Mouse (Mus musculus) heart, postnatal 4 days (tissue): ENCODE results near the gene Actr3. TPM values are rescaled to one million over a fixed set of nuclear protein-coding genes. Genes with fewer than 3 reads are reported as not detected.
"Not testable (repeated sequence)": the region's sequence is repeated elsewhere in the genome, so short reads cannot be mapped to it uniquely, and the experiment has no call there.

Experiments
- DNase-seq: peaks from one replicate; pipeline ENCODE4 v3.0.0; 2021
- total RNA-seq, 2 experiments: library from RNA; stranded (reverse); gene quantifications; 2 replicates each; pipeline ENCODE4 v1.2.3; 2021

Gene Actr3
- total RNA-seq, 2 experiments from 2014 or later = 353 to 370 TPM

DNA sequence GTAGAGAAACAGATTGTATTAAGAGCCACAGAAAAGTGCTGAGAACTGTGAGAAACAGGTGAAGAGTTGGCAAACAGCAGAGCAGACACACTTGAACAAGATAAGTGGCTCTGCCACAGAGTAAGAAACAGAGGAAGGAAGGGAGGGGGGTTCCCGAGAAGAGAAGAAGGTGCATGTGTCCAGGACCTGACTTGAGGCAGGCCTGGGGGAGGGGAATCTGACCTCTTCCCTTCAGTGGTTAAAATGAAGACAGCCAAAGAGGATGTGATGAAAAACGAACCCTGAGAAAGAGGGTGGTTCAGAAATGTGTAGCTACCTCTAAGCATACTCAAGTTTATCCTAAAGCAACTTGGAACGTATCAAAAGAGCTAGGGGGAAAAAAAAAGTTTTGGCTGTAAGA is 2.4 kb upstream of the Actr3 start:
- DNase-seq = no peak

DNA sequence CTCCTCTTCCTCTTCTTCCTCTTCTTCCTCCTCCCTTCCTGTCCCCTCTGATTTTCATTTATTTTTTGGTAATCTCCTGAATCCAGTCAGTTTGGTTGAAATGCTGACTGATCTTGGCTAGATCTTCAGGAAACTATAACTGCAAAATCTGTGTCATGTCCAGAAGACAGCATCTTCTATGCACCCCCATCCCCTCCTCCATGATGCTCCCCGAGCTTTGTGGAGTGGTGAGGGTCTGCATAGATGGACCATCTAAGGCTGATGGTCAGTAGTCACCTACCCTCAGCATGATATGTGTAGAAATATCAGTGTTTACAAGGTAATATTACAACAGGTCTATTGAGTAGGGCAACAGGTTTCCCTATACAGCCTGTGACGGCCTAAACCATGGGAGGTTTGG is 1.6 kb upstream of the Actr3 start:
- no peak for DNase-seq

DNA sequence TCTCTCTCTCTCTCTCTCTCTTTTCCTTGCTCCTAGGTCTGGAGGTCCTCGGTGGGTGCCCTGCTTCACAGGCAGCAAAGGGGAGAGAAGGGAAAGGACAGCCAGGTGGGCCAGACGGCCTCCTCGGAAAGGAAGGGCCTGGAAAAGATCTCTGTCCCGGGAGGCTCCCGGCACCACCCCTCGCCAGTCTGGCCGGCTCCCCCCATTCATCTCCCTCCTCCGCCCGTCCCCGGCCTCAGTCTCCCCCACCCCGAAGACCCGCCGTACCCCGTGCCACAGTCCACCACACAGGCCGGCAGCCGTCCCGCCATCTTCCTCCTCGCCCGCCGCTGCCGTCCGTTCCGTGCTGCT is 534 bp downstream of the Actr3 start:
- no peak for DNase-seq

DNA sequence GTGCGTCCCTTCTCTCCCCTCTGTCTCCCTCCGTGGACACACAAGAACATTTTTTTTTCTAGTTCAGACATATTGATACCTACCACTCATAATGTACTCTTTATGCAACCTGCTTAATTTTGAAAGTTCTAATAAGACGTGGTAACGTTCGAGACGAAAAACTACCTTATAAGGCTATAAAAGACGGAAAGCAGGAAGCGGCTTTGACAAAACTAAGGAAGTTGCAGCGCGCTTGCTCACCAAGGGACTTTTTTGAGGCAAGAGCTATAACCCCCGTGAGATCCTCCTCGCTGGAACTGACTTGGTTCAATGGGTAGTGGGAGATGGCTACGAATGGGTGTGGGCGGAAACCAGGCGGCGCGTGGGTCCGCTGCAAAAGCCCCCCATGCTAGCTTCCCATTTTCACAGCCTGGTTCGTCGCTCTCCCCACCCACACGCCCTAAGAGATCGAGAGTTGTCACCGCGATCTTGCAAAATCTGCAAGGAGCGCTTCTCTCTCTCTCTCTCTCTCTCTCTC is 984 bp downstream of the Actr3 start:
- peak; percentile 53 for DNase-seq

DNA sequence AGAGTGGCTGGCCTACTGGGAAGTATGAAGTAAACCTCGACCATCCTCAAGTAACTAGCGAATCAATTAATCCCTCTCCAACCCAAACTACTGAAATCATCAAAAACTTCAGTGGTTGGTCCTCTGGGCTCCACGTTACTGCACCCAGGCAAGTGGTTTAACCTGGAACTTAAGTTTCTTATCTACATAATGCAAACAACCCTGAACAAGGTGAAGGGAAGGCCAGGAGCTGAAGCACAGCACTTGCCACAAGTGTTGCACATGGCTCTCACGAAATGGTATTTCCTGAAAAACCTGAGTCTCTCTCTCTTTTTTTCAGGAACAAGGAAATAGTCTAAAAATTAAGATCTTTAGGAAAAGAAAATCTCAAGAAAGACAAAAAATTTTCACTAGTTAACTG is 4.2 kb downstream of the Actr3 start:
- DNase-seq = no peak

DNA sequence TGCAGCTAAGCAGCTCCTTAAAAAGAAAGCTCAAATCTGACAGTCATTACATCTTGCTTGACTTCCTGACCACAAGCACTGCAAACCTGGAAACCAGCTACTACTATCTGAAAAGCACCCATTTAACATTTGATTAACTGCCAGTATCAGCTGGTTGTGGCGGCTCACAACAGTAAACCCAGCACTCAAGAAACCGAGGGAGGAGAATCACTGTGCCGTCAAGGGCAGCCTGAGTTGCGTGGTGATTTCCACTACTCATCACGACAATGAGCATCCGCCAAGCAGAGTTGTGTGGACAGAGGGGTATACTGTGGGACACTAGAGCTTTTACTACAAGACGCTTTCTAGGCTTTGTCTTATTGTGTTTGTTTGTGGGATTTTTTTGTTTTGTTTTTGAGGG is 4.8 kb downstream of the Actr3 start:
- DNase-seq = no peak

DNA sequence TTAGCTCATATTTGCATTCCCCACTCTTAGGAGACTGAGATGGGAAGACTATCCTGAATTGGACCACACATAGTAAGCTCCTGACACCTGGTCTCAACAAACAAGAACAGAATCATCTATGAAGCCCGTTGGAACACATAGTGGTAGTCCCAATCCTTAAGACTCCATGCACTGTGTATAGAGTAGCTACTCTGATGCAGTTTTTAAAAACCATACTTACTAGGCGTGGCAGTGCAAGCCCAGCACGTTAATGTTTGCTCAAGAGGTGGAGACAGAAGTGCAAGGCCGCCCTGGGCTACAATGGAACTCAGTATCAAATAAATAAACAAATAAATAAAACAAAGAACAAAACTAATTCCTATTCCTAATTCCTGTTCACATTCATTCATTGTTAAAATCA is 5.5 kb downstream of the Actr3 start:
- no peak for DNase-seq

DNA sequence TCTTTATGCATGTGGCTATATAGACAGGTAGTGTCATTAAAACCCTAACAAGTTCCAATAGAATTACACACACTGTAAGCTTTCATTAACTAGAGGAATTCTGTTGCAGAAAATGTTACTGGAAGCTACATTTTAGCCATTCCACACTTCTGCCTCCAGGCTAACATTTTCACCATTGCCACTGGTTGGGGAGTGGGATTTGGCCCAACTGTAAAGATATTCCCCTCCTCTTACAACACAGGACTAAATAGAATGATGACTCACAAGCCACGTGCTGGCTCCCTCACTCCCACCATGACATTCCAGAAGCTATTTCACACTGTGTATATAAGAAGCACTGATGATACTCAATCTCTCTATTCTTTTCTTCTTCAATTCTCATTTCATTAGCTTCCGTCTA is 7.2 kb downstream of the Actr3 start:
- no peak for DNase-seq

DNA sequence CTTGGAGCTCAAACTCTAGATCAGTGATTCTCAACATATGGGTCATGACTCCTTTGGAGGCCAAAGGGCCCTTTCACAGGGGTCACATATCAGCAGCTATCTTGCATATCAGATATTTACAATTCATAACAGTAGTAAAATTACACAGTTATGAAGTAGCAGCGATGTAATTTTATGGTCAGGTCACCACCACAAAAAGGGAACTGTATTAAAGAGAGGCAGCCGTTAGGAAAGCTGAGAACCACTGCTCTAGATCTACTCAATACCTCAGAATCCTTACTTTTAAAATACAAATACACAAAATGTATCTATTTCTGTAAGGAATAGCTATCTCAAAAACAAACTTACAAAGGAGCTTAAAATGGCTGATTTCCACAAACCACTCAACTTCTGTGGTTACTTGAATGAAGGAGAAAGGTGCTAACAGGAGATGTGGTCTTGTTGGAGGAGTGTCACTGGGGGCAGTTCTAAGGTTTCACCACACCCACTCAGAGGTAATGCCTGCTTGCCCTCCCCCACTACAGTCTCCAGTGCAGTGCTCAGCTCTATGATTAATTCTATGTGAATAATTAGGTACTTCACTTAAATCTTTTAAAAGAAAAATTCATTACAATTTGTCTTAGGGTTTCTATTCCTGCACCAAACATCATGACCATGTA is 9.0 kb downstream of the Actr3 start:
- no peak for DNase-seq

DNA sequence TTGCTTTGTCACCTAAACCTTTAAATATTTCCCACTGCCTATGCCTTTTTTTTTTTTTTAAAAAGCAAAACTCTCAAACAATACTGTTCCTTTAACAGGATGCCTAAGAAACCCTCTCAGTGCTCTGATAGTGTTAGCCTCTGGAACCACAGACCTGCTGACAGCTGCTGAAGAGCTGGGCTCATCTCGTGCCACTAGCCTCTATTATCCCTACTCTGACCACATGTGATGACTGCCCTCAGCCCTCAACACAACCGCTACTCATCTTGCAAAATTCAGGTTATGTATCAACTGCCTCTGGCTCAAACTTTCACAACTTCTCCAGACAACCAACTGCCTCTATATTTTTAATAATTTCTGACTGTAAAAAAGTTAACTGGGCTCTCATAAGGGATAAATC is 15.6 kb downstream of the Actr3 start:
- DNase-seq = no peak

DNA sequence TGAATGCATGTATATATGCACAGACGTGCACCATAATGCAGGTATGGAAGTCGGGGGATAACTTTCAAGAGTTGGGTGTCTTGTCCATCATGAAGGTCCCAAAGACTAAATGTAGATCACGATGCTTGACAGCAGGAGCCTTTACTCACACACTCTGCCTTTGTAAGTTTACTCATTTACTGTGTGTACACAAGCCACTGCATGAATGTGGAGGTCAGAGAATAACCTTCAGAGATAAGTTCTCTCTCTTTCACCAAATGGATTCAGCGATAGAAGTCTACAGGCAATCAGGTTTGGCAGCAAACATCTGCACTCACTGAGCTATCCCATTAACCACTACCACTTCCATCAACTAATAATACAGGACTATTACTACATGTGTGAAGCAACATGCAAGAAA is 16.8 kb downstream of the Actr3 start:
- no peak for DNase-seq

DNA sequence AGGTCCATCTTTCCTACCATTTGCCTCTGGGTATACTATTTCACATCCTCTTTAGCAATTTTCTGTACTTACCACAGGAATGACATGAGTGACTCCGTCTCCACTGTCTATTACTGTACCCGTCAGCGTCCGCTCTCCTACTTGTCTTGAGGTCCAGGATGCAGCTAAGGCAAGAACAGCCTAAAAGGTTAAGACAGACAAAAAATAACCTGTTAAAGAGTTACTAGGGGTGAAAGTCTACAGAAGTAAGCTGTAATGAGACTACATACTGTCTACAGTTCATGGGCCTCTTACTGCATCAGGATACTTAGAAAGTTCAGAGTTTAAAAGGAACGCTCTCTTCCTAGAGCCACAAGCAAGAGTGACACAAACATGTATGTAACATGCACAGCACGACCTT is 28.3 kb downstream of the Actr3 start:
- DNase-seq = no peak

DNA sequence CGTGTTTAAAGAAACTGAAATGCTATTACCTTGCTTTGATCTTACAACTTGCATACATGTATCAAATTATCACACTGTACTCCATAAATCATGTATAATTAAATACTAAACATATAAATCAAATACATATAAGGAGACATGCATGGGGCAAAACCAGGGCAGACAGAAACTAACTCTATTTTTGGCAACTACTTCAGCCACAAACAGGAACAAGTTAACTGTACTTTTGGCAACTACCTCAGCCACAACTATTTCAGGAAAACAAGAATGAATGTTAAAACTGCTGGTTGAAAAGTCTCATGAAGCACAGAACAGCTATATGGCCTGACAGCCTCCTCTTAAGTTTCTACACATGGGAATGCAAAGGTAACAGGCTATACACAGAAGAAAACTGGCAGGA is 40.1 kb downstream of the Actr3 start:
- no peak for DNase-seq

DNA sequence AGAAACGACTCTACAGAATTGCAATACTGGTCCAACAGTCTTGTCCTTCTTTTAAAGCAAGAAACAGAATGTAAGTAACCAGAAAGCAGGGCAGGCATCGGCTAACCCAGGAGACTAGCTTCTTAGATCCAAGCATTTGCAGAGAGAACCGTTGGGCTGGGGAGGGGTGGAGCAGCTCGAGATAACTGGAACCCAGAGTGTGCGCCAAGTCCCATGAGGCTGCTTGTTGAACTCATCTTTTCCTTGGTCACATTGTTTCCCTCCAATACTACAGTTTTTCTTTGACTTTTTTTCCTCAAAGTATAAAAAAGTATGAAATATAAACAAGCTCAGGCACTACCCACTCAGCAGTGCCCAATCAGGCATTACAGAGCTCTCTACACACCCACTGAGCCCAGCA is 42.2 kb downstream of the Actr3 start:
- DNase-seq = not testable (repeated sequence)

DNA sequence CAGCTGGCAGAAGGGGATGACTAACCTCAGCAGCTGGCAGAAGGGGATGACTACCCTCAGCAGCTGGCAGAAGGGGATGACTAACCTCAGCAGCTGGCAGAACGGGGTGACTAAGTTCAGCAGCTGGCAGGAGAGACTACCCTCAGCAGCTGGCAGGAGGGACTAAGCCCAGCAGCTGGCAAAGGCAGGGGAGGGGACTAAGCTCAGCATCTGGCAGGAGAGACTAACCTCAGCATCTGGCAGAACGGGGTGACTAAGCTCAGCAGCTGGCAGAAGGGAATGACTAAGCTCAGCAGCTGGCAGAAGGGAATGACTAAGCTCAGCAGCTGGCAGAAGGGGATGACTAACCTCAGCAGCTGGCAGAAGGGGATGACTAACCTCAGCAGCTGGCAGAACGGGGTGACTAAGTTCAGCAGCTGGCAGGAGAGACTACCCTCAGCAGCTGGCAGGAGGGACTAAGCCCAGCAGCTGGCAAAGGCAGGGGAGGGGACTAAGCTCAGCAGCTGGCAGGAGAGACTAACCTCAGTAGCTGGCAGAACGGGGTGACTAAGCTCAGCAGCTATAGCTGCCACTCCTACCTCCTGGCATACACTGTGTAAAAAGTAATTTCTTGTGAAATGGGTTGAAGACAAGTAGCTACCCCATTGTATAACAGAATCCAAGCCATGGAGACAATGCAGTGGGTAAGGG is 45.3 kb downstream of the Actr3 start:
- not testable (repeated sequence) for DNase-seq

DNA sequence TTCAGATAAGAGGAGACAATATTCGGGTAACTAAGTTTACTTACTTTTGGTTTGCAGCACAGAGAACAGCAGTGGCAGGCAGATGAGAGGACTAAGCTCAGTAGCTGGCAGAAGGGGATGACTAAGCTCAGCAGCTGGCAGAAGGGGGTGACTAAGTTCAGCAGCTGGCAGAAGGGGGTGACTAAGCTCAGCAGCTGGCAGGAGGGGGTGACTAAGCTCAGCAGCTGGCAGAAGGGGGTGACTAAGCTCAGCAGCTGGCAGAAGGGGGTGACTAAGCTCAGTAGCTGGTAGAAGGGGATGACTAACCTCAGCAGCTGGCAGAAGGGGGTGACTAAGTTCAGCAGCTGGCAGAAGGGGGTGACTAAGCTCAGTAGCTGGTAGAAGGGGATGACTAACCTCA is 45.9 kb downstream of the Actr3 start:
- not testable (repeated sequence) for DNase-seq

DNA sequence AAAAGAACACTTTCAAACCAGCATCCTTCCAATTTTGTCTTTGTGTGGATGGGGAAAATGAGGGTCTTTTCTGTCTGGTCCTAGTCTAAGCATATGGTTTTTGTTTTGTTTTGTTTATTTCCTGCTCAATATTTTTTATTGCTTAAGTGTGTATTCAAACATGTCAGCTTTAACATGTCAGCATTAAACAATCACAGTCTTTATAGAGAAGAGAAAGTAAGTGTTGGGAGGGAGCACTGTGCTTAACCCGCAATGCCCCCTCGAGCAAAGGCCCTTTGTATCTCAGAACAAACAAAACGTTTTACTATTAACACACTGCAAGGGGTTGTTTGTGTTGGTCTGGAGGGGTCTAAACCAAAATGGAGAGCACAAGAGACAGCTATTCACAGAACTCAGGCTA is 47.2 kb downstream of the Actr3 start:
- no peak for DNase-seq

DNA sequence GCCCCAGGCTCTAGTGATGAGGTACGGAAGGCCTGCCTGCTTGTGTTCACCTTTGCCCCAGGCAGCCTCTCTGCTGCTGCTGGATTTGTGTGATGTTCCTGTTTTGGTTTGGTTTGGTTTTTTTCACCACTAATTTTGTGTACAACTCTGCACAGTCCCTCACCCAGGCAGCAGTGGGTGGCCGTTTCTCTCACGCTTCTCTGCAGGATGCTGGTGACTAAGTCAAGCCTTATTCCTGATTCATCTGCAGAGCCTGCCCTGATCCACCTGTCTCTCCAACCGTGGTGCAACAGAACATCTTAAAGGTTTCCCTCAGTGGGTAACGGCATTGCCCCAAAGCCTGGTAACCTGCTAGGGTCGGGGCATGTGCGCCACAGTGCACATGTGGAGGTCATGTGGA is 49.3 kb downstream of the Actr3 start:
- DNase-seq = no peak

DNA sequence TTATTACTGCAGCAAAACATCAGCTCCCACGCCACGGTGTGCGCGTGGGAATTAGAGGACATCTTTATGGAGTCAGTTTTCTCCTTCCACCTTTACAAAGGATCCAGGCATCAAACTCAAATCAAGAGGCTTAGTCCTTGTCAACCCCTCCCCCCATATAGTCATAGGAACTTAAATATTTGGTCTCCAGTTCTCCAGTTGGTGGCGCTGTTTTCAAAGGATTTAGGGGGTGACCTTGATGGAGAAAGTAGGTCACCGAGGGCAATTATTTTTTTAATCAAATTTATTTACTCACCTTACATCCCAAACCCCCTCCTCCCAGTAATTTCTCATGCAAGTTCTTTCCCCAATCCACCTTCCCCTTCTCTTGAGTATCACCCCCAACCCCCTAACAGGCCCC is 52.9 kb downstream of the Actr3 start:
- DNase-seq = peak; percentile 48

DNA sequence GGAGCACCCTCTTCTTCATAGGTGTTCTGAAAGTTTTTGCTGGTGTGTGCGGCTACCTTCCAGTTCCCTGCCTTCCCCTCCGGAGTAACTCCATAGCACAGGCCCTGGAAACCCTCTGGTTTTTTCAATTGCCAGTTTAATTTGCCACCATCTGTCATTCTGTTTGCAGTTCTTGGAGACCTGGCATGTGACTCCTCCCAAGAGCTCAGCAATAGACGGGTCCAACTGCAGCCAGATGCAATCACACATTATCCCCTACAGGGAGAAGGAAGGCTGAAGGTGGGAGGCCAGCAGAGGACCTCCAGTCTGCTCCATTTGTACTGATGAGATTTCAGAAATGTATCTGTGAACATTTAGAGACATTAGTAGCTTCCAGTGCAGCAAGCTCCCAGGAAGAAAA is 56.6 kb downstream of the Actr3 start:
- DNase-seq = no peak

DNA sequence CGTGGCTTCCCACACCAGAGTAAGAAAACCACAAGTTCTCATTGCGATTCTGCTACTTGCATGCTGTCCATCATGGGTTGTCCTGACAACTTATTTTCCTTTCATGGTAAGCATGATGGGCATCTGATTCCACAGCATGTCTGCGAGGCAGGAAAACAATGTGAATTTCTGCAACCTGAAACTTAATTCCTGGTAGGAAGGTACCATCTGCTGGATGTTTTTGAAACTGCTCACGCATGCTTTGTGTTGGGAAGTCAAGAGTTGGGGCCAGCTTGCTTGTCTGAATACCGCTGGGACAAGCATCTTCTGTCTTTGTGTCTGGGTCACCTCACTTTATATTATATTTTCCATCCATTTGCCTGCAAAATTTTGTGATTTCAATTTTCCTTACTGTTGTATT is 62.7 kb downstream of the Actr3 start:
- no peak for DNase-seq

DNA sequence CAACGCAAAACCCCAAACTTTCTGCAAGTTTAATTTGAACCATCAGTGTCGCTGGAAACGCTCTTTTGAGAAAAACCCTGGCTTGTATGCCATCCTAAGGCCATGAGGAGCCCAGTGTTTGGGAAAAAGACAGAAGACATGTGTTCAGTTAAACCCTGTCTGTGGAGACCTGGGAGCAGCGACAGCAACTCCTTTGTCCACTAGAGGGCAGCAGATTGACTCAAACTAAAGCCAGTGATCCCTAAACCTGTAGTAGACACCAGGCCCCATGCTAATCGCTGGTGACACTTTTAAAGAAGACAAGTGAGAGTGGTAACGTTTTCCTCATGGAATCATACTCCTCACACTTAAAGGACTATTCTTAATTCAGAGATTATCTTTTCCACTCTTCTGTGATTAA is 64.7 kb downstream of the Actr3 start:
- peak; percentile 68 for DNase-seq

DNA sequence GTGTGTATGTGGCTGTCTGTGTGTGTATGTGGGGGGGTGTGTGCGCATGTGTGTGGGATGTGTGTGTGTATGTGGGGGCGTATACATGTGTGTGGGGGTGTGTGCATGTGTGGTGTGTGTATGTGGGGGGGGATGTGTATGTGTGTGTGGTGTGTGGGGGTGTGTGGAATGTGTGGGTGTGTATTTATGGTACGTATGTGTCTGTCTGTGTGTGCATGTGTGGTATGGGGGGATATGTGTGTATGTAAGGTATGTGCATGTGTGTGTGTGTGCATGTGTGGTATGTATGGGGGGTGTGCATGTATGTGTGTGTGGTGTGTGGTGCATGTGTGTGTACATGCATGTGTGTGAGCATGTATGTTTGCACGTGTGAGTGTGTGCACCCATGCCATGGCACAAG is 70.0 kb downstream of the Actr3 start:
- DNase-seq = no peak

DNA sequence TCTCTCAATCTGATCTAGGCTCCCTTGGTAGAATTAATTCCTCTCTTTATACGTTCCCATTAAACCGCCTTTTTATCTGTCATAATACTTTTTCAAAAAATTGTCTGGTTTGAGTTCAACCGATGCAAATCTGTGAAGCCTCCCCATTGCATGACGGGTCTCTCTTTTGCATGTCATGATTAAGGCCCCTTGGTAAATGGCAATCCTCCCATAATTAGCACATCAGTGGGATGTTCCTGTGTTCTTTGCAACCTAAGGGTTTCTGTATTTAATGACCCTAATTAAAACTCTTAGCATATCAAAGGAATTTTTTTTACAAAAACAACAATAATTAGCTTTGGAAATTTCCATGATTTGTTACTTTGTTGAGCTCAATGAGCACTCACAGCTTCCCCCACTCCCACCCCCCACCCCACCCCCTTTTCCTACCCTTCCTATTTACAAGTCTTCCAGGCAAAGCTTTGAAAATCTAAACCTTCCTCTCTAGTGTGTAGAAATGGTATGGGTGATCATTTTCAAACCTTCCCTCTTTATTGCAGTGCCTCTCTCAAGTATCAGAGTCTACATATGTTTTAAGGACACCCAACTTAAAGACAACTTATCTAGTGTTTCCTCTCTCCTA is 84.0 kb downstream of the Actr3 start:
- no peak for DNase-seq
